Mouse (Mus musculus): ENCODE measurements around the gene Afg3l1. TPM values are rescaled to one million over a fixed set of nuclear protein-coding genes. Genes with fewer than 3 reads are reported as not detected.
"Not testable (repeated sequence)": the region's sequence is repeated elsewhere in the genome, so short reads cannot be mapped to it uniquely, and the experiment has no call there.

Gene Afg3l1
- total RNA-seq, 4 experiments from 2014 or later: 45.0 to 48.8 (median 47.8) TPM

GRCm38 (mm10) chr8:123514781-123515539, 37.3 kb downstream of the Afg3l1 start, which contains the start of gene Dbndd1:
Gene Dbndd1, minus strand, starts transcription at chr8:123515463.
- DNase-seq (ENCODE audit: low spot score in 2 of 2): peak in 1 of 2 experiments; percentile 15

DNA sequence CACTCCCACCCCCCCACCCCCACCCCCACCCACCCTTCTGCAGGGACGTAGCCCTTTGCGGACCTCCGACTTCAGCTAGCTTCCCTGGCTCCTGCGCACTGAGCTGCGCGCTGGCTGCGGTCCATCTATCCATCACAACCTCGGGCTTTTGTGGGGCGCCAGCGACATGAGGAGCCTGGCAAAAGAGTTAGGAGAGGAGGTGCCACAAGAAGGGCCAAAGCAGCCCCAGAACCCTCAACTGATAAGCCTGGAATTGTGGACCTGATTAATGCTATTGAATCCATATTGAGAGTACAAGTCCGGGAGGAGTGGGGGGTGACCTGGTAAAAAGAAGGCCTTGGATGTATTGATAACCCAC, 37.8 kb downstream of the Afg3l1 start:
- no peak for DNase-seq (ENCODE audit: low spot score in 2 of 2)

DNA sequence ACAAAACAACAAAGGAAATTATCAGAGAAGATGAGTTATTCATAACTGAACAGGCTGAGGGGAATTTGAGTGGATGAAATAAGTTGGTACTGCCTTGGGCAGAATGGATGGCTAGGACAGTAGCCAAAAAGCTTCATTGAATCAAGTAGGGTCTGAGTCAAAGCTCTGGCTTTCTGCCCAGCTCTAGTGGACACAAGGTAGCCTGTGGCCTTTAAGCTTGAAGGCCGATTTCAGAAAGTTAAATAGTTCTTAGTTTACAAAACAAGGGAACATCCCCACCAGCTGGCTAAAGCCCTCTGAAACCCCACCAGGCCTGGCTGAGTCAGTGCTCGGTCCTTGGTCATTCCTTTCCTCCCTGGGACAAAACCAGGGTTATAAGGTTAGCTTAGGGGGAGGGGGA, 38.9 kb downstream of the Afg3l1 start:
- DNase-seq (ENCODE audit: low spot score in 2 of 2): no peak

- no peak for DNase-seq (ENCODE audit: low spot score in 2 of 2)
Observed at GRCm38 (mm10) chr8:123518172-123518571, 40.5 kb downstream of the Afg3l1 start.

GRCm38 (mm10) chr8:123518667-123519066, 41.0 kb downstream of the Afg3l1 start, which contains the start of gene Gas8:
Gene Gas8, plus strand, starts transcription at chr8:123518834.
- DNase-seq (ENCODE audit: low spot score in 2 of 2): peak; percentile 76 to 82

DNA sequence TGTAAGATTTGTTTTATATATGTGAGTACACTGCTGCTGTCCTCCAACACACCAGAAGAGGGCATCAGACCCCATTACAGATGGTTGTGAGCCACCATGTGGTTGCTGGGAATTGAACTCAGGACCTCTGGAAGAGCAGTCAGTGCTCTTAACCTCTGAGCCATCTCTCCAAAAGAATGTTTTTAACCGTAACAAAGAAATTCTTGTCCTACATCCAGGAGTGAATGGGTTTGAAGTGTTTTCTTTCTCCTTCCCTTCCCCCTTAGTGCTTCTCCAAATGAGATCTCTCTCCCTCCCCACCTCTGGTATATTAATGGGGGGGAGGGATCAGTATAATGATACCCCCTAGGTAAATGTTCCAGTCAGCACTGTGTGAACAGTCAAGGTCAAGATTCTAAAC, 42.3 kb downstream of the Afg3l1 start:
- DNase-seq (ENCODE audit: low spot score in 2 of 2): not testable (repeated sequence)

DNA sequence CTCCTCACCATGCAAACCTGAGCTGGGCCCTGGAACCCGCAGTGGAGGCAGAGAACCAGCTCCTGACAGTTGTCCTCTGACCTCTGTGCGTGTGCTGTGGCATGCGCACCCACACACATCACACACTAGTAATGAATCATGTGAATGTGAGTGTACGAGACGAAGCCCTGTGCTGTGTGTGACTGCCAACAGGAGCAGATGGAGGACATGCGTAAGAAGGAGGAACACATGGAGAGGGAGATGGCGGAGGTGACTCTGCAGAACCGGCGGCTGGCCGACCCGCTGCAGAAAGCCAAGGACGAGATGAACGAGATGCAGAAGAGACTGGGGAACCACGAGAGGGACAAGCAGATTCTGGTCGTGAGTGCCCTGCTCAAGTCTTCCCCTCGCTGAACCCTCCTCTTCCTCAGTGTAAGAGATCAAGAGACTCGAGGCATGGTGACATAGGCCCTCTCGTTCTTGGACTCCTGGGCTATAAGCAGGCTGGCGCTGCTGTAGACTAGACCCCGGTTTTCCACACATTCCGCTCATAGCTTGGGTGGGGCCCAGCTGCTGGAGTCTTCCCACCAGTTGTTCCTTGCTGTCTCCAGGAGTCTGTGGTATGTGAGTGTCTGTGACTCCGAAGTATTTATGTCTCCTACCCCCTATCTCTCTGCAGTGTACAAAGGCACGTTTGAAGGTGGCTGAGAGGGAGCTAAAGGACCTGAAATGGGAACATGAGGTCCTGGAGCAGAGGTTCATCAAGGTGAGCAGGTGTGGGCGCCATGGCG, 50.2 kb downstream of the Afg3l1 start:
- no peak for DNase-seq (ENCODE audit: low spot score in 2 of 2)

DNA sequence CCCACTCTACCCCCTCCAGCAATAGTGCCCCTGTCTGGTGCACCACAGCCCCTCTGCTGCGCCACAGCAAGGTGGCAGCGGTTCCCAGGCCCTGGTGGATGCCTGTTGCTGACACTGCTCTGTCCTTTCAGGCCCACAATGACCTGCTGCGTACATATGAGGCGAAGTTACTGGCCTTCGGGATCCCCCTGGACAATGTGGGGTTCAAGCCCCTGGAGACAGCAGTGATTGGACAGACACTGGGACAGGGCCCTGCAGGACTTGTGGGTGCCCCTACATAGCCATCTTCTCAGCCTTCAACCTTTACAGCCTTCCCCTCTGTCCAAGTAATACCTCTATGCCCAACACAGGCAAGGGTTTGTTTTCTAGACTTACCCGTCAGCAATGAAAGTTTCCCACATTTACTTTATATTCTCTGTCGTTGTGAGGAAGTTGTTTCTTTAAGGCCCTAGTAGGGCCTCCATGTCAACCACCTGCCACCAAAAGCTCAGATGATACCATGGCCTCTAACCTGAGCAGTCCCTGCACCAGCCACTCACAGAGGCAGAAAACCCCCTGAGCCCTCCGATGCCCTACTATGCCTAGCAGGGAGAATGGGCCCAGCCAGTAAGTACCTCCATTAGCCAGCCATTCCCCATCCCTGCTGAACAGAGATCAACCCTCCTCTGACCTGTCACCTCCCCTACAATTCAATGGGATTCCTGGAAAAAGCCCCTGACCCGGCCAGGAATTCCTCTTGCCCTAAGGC, 58.7 kb downstream of the Afg3l1 start:
- no peak for DNase-seq (ENCODE audit: low spot score in 2 of 2)

DNA sequence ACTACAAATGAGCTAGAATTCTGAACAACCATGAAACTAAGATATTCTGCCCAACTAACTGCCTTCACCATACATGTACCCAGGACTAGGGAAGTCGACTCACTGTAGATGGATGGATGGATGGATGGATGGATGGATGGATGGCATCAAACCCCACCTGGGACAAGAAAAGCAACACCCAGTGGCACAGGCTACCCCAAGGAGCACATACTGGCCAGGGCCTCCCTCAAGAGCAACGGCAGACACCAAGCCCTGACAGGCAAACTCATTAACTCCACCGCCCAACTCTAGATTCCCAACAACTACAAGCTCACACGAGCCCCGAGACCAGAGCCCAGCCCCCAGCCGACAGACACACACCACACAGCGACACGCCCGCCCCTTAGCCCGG, 59.3 kb downstream of the Afg3l1 start:
- DNase-seq (ENCODE audit: low spot score in 2 of 2): no peak

DNA sequence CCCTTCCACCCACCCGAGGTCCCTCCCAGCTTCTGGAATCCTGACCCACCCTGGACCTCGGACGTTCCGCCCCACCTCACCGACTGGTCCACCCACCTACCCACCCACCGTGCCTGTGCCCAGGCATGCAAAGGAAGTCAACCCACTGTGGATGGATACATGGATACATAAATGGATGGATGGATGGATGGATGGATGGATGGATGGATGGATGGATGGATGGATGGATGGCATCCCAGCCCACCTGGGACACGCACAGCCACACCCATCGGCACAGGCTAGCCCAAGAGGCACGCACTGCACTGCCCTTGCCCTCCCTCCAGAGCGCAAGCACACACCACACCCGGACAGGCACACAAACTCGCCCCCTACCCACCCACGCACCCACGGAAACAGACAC, 59.9 kb downstream of the Afg3l1 start:
- peak; percentile 33 to 45 for DNase-seq (ENCODE audit: low spot score in 2 of 2)

Other genes starting within 250 kb of the Afg3l1 start
- gene Spata2l, start 241.7 kb upstream of the Afg3l1 start, total RNA-seq (2022): 1 to 10 TPM in 3 of 4 experiments, under 1 TPM in 1; 0.97 to 1.8 (median 1.3) TPM
- gene Zfp276, start 223.7 kb upstream of the Afg3l1 start, total RNA-seq (2022): 1 to 10 TPM; 3.8 to 8.4 (median 5.4) TPM
- gene Vps9d1, start 223.6 kb upstream of the Afg3l1 start, total RNA-seq (2022): 10 to 100 TPM; 13.7 to 22.6 (median 21.7) TPM
- gene Fanca, start 159.3 kb upstream of the Afg3l1 start, total RNA-seq (2022): not detected
- under 1 TPM in 3 of 4 experiments, not detected in 1; 0.16 to 0.22 (median 0.20) TPM for gene Spire2, start 145.2 kb upstream of the Afg3l1 start, total RNA-seq (2022)
- 100 to 1,000 TPM; 125 to 155 (median 141) TPM for gene Tcf25, start 104.2 kb upstream of the Afg3l1 start, total RNA-seq (2022)
- gene Mc1r, start 70.8 kb upstream of the Afg3l1 start, total RNA-seq (2022): under 1 TPM in 1 of 4 experiments, not detected in 3; 0.08 TPM
- gene Tubb3, start 66.5 kb upstream of the Afg3l1 start, total RNA-seq (2022): under 1 TPM in 2 of 4 experiments, not detected in 2; 0.17 to 0.24 TPM
- gene Def8, start 54.4 kb upstream of the Afg3l1 start, total RNA-seq (2022): 10 to 100 TPM; 36.9 to 47.1 (median 38.2) TPM
- gene Dbndd1, start 37.6 kb downstream of the Afg3l1 start, total RNA-seq (2022): not detected
- gene Gas8, start 40.9 kb downstream of the Afg3l1 start, total RNA-seq (2022): 1 to 10 TPM; 2.3 to 5.4 (median 3.3) TPM
- 10 to 100 TPM; 17.9 to 29.8 (median 26.8) TPM for gene Rhou, start 176.0 kb downstream of the Afg3l1 start, total RNA-seq (2022)

Data from gastrocnemius, adult 8-10 months (tissue).